Mouse (Mus musculus): Measurements from ENCODE around the gene Ypel2. TPM values are rescaled to one million over a fixed set of nuclear protein-coding genes. Genes with fewer than 3 reads are reported as not detected.
A peak's percentile ranks its signal among the peaks of the same experiment; 100 is the strongest.
"Not testable (repeated sequence)": the region's sequence is repeated elsewhere in the genome, so short reads cannot be mapped to it uniquely, and the experiment has no call there.

Ypel2 gene
- polyA plus RNA-seq (2015; fragmentation: Nextera tagmentation; extraction: Ambion mirVana): 7.1 and 8.1 TPM in 2 replicates

DNA sequence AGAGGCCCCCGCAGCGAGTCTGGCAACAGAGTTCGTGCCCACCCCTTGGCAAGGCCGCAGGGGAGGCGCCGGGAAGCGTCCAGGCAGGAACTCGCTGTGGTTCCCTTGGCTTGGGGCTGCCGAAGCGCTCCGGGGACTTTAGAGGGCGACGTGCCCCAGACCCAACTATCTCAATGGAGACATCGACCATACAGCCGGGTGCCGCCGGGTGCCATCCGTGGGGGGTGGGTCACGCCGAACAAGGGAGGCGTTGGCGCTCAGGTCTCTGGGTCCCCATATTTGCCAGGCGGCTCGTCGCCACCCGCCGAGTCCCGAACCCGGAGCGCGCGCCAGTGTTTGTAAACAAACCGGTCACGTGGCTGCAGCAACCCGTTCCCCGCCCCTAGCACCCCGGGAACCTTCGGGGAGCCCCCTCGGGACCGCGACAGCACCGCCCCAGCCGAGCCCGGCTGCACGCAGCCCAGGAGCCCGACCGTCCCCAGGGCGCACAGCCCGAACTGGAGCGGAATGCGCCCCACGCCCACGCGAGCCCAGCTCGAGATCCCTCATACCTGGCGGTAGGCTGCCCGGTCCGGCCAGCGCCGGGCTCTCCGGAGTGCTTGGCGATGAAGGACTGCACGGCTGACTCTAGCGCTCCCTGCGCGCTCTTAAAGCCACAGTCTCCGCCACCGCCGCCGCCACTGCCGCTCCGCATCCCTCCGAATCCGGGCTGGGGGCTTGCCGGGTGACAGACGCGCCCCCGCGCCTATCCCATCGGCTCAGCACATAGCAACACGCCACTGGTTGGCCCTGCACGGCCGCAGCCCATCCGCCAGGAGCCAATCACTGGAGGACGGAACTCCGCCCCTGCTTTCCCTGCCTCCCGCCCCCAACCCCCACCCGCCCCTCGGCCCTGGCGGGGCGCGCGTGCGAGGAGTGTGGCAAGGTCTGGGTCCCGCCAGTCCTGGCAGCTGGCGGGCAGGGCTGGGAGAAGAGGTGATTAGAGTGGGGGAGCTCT, at the start of gene Ypel2:
Gene Ypel2, minus strand, starts transcription at position 667 of the 997 bp plus-strand sequence.
- peak; percentile 100 for ATAC-seq
- under 1% methylated on average over 89 of the region's 96 CpGs for WGBS

DNA sequence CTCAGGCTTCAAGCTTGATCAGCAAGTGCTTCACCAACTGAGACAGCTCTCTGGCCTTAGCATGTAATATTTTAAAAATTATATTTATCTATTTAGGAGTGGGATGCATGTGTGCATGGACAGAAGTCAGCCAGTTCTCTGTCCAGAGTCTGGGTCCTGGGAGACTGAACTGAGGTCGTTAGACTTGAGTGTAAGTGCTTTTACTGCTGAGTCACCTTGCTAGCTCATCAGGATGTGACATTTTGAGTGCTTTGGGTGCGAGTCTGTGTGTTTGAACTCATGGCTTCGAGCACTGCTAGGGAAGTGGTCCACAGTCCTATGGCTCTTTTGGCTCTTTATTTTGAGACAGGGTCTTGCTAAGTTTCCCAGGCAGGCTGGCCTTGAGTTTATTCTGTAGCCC, 49.5 kb upstream of the Ypel2 start:
- H3K36me3 ChIP-seq (ENCODE audit: control insufficient read depth, insufficient read depth): peaks cover 46% of the 10 kb centered on the region
- no peak overlapping the region for H3K9ac ChIP-seq (replicated peaks; ENCODE audit: low read depth, low read length)
- H3K27ac ChIP-seq (ENCODE audit: low read length): no peak overlapping the region
- no peak overlapping the region for H3K4me3 ChIP-seq (replicated peaks; ENCODE audit: low read length)
- no peak overlapping the region for H3K4me2 ChIP-seq (ENCODE audit: low read length)
- H3K4me1 ChIP-seq (replicated peaks; ENCODE audit: control insufficient read depth, insufficient read depth, low read length): no peaks in the 10 kb centered on the region
- H3K27me3 ChIP-seq (replicated peaks; ENCODE audit: control insufficient read depth, insufficient read depth, low read length): no peaks in the 10 kb centered on the region
- 84% methylated on average over 3 of the region's 3 CpGs for WGBS
- H3K9me3 ChIP-seq (ENCODE audit: control insufficient read depth, low read length): no peaks in the 10 kb centered on the region
- no peak for ATAC-seq

More for the DNA sequence above, at the start of gene Ypel2:
- Histone ChIP-seq H3K4me1 (replicated peaks; ENCODE audit: control insufficient read depth, insufficient read depth, low read length) (peaks cover 45% of the 10 kb centered on the region), H3K9me3 (ENCODE audit: control insufficient read depth, low read length) (no peaks in the 10 kb centered on the region), H3K27me3 (replicated peaks; ENCODE audit: control insufficient read depth, insufficient read depth, low read length) (no peaks in the 10 kb centered on the region), H3K4me2 (ENCODE audit: low read length) (peak within 1 kb of the TSS; percentile 88), H3K4me3 (replicated peaks; ENCODE audit: low read length) (peak within 1 kb of the TSS; percentile 99), H3K9ac (replicated peaks; ENCODE audit: low read depth, low read length) (peak within 1 kb of the TSS; percentile 89), H3K36me3 (ENCODE audit: control insufficient read depth, insufficient read depth) (no peaks in the 10 kb centered on the region), H3K27ac (ENCODE audit: low read length) (peak within 1 kb of the TSS; percentile 94)

GRCm38 (mm10) chr11:87039307-87039963, 45.9 kb upstream of the Ypel2 start:
- no peaks in the 10 kb centered on the region for H3K27me3 ChIP-seq (replicated peaks; ENCODE audit: control insufficient read depth, insufficient read depth, low read length)
- H3K9ac ChIP-seq (replicated peaks; ENCODE audit: low read depth, low read length): no peak overlapping the region
- H3K36me3 ChIP-seq (ENCODE audit: control insufficient read depth, insufficient read depth): peaks cover 58% of the 10 kb centered on the region
- no peaks in the 10 kb centered on the region for H3K4me1 ChIP-seq (replicated peaks; ENCODE audit: control insufficient read depth, insufficient read depth, low read length)
- H3K4me2 ChIP-seq (ENCODE audit: low read length): no peak overlapping the region
- 88% methylated on average over 9 of the region's 9 CpGs for WGBS
- no peaks in the 10 kb centered on the region for H3K9me3 ChIP-seq (ENCODE audit: control insufficient read depth, low read length)
- H3K27ac ChIP-seq (ENCODE audit: low read length): no peak overlapping the region
- no peak for ATAC-seq
- H3K4me3 ChIP-seq (replicated peaks; ENCODE audit: low read length): no peak overlapping the region

DNA sequence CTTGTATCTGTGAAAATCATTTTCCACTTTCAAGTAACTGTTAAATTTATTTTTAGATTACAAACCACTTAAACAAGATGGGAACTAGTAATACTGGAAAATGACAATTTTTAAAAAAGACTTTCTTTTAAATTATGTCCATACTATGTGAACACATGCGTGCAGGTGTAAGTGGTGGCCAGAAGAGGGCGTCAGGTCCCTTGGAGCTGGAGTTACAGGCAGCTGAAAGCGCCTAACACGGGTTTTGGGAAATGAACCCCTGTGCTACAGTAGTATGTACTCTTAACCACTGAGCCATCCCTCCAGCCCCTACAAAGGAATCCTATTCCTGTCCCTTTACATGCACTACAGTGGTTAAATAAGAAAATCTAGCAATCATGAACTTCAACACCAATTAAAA, 42.7 kb upstream of the Ypel2 start:
- no peak for ATAC-seq
- no peaks in the 10 kb centered on the region for H3K4me1 ChIP-seq (replicated peaks; ENCODE audit: control insufficient read depth, insufficient read depth, low read length)
- H3K4me2 ChIP-seq (ENCODE audit: low read length): no peak overlapping the region
- WGBS: 69% methylated on average over 4 of the region's 4 CpGs
- peaks cover 52% of the 10 kb centered on the region for H3K36me3 ChIP-seq (ENCODE audit: control insufficient read depth, insufficient read depth)
- H3K27ac ChIP-seq (ENCODE audit: low read length): no peak overlapping the region
- H3K4me3 ChIP-seq (replicated peaks; ENCODE audit: low read length): no peak overlapping the region
- H3K9ac ChIP-seq (replicated peaks; ENCODE audit: low read depth, low read length): no peak overlapping the region
- H3K27me3 ChIP-seq (replicated peaks; ENCODE audit: control insufficient read depth, insufficient read depth, low read length): no peaks in the 10 kb centered on the region
- H3K9me3 ChIP-seq (ENCODE audit: control insufficient read depth, low read length): no peaks in the 10 kb centered on the region

GRCm38 (mm10) chr11:87028212-87028611, 34.7 kb upstream of the Ypel2 start:
- Histone ChIP-seq H3K27ac (ENCODE audit: low read length) (no peak overlapping the region), H3K4me2 (ENCODE audit: low read length) (no peak overlapping the region), H3K4me3 (replicated peaks; ENCODE audit: low read length) (no peak overlapping the region), H3K27me3 (replicated peaks; ENCODE audit: control insufficient read depth, insufficient read depth, low read length) (no peaks in the 10 kb centered on the region), H3K9me3 (ENCODE audit: control insufficient read depth, low read length) (no peaks in the 10 kb centered on the region), H3K4me1 (replicated peaks; ENCODE audit: control insufficient read depth, insufficient read depth, low read length) (no peaks in the 10 kb centered on the region), H3K9ac (replicated peaks; ENCODE audit: low read depth, low read length) (no peak overlapping the region), H3K36me3 (ENCODE audit: control insufficient read depth, insufficient read depth) (peaks cover 5% of the 10 kb centered on the region; the same call in 1 of the 2 replicates)
- 88% methylated on average over 3 of the region's 3 CpGs for WGBS
- ATAC-seq: no peak

DNA sequence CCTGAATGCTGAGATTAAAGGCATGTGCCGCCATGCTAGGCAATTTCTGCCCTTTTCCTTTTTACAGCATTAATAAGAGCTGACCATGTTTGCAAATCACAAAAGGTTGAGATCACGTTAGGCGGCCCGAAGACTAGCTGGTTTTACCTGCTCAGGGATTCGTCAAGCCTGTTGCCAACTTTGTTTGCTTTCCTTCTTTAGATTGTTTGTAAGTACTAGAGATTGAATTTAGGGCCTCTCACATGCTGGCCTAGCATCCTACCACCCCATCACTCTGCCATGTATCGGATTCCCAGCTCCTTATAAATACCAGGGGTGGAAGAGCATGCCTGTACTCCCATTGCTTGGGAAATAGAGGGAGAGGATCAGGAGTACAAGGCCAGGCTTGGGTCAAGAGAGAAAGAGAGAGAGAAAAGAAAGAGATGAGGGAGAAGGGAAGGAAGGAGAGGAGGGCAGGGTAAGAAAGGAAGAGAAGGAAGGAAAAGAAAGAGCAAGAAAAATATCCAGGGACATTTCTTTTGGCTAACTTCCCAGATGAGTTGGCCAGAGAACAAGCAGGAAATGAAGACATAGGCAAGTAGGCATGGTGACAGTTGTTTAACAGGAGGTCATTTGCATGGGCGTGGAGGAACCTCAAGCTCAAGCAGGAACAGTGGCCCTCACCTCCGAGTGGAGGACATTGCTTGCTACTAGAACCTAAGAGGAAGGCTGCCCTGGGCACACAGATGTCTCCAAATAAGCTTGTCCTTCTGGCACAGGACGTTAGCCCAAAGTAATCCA, 32.8 kb upstream of the Ypel2 start:
- Histone ChIP-seq H3K4me3 (replicated peaks; ENCODE audit: low read length) (no peak overlapping the region), H3K4me1 (replicated peaks; ENCODE audit: control insufficient read depth, insufficient read depth, low read length) (no peaks in the 10 kb centered on the region), H3K36me3 (ENCODE audit: control insufficient read depth, insufficient read depth) (no peaks in the 10 kb centered on the region), H3K27me3 (replicated peaks; ENCODE audit: control insufficient read depth, insufficient read depth, low read length) (no peaks in the 10 kb centered on the region), H3K9me3 (ENCODE audit: control insufficient read depth, low read length) (no peaks in the 10 kb centered on the region), H3K4me2 (ENCODE audit: low read length) (no peak overlapping the region), H3K9ac (replicated peaks; ENCODE audit: low read depth, low read length) (no peak overlapping the region), H3K27ac (ENCODE audit: low read length) (no peak overlapping the region)
- ATAC-seq: no peak
- WGBS: 83% methylated on average over 9 of the region's 9 CpGs

GRCm38 (mm10) chr11:87025351-87025750, 31.8 kb upstream of the Ypel2 start:
- Histone ChIP-seq H3K9ac (replicated peaks; ENCODE audit: low read depth, low read length) (no peak overlapping the region), H3K36me3 (ENCODE audit: control insufficient read depth, insufficient read depth) (no peaks in the 10 kb centered on the region), H3K4me1 (replicated peaks; ENCODE audit: control insufficient read depth, insufficient read depth, low read length) (no peaks in the 10 kb centered on the region), H3K4me2 (ENCODE audit: low read length) (no peak overlapping the region), H3K27me3 (replicated peaks; ENCODE audit: control insufficient read depth, insufficient read depth, low read length) (no peaks in the 10 kb centered on the region), H3K9me3 (ENCODE audit: control insufficient read depth, low read length) (no peaks in the 10 kb centered on the region), H3K4me3 (replicated peaks; ENCODE audit: low read length) (no peak overlapping the region), H3K27ac (ENCODE audit: low read length) (no peak overlapping the region)
- 76% methylated on average over 3 of the region's 3 CpGs for WGBS
- ATAC-seq: no peak

DNA sequence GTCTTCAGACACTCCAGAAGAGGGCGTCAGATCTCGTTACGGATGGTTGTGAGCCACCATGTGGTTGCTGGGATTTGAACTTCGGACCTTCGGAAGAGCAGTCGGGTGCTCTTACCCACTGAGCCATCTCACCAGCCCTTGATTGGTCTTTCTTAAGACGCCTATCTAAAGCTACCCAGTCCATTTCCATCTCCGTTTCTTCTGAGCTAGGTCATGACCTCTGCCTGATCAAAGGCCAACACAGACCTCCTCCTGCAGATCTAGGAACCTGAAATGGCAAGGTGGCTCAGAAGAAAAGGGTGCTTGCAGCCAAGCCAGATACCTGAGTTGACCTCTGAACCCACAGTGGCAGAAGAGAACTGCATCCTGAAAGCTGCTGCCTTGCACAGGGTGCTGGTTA, 29.7 kb upstream of the Ypel2 start:
- not testable (repeated sequence) for H3K4me1 ChIP-seq (replicated peaks; ENCODE audit: control insufficient read depth, insufficient read depth, low read length); ATAC-seq; H3K9me3 ChIP-seq (ENCODE audit: control insufficient read depth, low read length); H3K36me3 ChIP-seq (ENCODE audit: control insufficient read depth, insufficient read depth); H3K4me3 ChIP-seq (replicated peaks; ENCODE audit: low read length); H3K27me3 ChIP-seq (replicated peaks; ENCODE audit: control insufficient read depth, insufficient read depth, low read length); H3K4me2 ChIP-seq (ENCODE audit: low read length); H3K9ac ChIP-seq (replicated peaks; ENCODE audit: low read depth, low read length); H3K27ac ChIP-seq (ENCODE audit: low read length)
- 63% methylated on average over 8 of the region's 8 CpGs for WGBS

DNA sequence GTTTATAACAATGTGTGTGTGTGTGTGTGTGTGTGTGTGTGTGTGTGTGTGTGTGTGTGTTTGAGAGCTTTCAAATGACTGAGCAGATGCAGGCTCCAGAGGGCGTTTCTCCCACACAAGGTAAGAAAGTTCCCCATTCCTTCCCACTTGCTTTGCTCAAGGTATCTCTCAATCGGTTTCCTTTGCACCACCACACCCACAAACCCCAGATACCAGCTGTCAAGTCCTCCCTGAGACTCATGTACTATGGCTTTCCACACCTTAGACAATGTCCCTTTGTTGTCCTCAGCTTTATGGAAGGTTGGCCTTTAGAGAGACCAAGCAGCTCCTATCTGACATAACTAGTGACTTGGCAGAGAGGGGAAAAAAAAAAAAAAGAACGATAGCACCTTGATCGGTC, 29.3 kb upstream of the Ypel2 start:
- Histone ChIP-seq H3K9ac (replicated peaks; ENCODE audit: low read depth, low read length) (no peak overlapping the region), H3K27ac (ENCODE audit: low read length) (no peak overlapping the region), H3K36me3 (ENCODE audit: control insufficient read depth, insufficient read depth) (no peaks in the 10 kb centered on the region), H3K4me3 (replicated peaks; ENCODE audit: low read length) (no peak overlapping the region), H3K4me1 (replicated peaks; ENCODE audit: control insufficient read depth, insufficient read depth, low read length) (no peaks in the 10 kb centered on the region), H3K27me3 (replicated peaks; ENCODE audit: control insufficient read depth, insufficient read depth, low read length) (no peaks in the 10 kb centered on the region), H3K9me3 (ENCODE audit: control insufficient read depth, low read length) (no peaks in the 10 kb centered on the region), H3K4me2 (ENCODE audit: low read length) (no peak overlapping the region)
- WGBS: 85% methylated on average over 4 of the region's 4 CpGs
- ATAC-seq: no peak
